Mouse (Mus musculus) hindbrain, postnatal 0 days (tissue): ENCODE data around the gene Alk. TPM values are rescaled to one million over a fixed set of nuclear protein-coding genes. Genes with fewer than 3 reads are reported as not detected.

ENCODE experiments used
- ATAC-seq: fragments of 200-750 bp; cut with Nextera tagmentation; 2 replicates; pipeline ENCODE4 v1.8.0; 2017; ENCODE audit warnings: mild to moderate bottlenecking, moderate TSS enrichment, moderate library complexity
- DNase-seq: peaks from one replicate; pipeline ENCODE4 v3.0.0-alpha.2; 2015; ENCODE audit warnings: low spot score
- H3K27ac ChIP-seq: fragments of 300-500 bp; sonication (generic); 2 replicates; pipeline ENCODE4 v1.5.1; 2014; ENCODE audit warnings: mild to moderate bottlenecking
- H3K27me3 ChIP-seq: fragments of 300-500 bp; sonication (generic); 2 replicates; pipeline ENCODE4 v1.6.1; 2014; ENCODE audit warnings: low read length, mixed read lengths; ENCODE audit not compliant: insufficient read depth
- H3K36me3 ChIP-seq: fragments of 300-500 bp; sonication (generic); 2 replicates; pipeline ENCODE4 v1.6.1; 2014; ENCODE audit warnings: low read length, mixed read lengths; ENCODE audit not compliant: insufficient read depth
- H3K4me1 ChIP-seq: fragments of 300-500 bp; sonication (generic); 2 replicates; pipeline ENCODE4 v1.6.1; 2014; ENCODE audit warnings: antibody characterized with exemption, low read length, mixed read lengths; ENCODE audit not compliant: insufficient read depth
- H3K4me2 ChIP-seq: fragments of 300-500 bp; sonication (generic); 2 replicates; pipeline ENCODE4 v1.6.1; 2014; ENCODE audit warnings: low read depth, mild to moderate bottlenecking, low read length, moderate library complexity, mixed read lengths
- H3K4me3 ChIP-seq: fragments of 300-500 bp; sonication (generic); 2 replicates; pipeline ENCODE4 v1.5.1; 2014; ENCODE audit warnings: low read length
- H3K9ac ChIP-seq: fragments of 300-500 bp; sonication (generic); replicated peaks from 2 replicates; pipeline ENCODE4 v1.6.1; 2014; ENCODE audit warnings: mild to moderate bottlenecking, low read length, moderate library complexity, mixed read lengths
- H3K9me3 ChIP-seq: fragments of 300-500 bp; sonication (generic); 2 replicates; pipeline ENCODE4 v1.6.1; 2016; ENCODE audit warnings: low read length, mixed read lengths
- CTCF ChIP-seq: IDR thresholded peaks from 2 replicates; pipeline ENCODE4 v1.5.1; 2016; ENCODE audit warnings: antibody characterized with exemption, control low read depth, low read depth
- WGBS: fragments of 180-500 bp; shearing (Covaris S2); extraction: QIAGEN DNeasy Blood & Tissue Kit; methylation state at CpG from one replicate; pipeline ENCODE4 v1.1.7; 2014; 5-methylcytosine and 5-hydroxymethylcytosine counted together
- polyA plus RNA-seq: library from polyadenylated mRNA; unstranded; fragments of >200 nt; fragmentation: Nextera tagmentation; extraction: Ambion mirVana; gene quantifications from 2 replicates; pipeline ENCODE4 v1.2.1, GENCODE M21; 2015
- total RNA-seq: library from RNA; depleted of rRNA; stranded (reverse); fragments of >200 nt; gene quantifications from 2 replicates; pipeline ENCODE4 v1.2.3, GENCODE M21; 2014

Gene Alk
- total and polyA plus RNA-seq, 2 experiments from 2014 or later = 3.4 to 17.1 TPM

GRCm38 (mm10) chr17:72242036-72242435 lies 362.4 kb downstream of the Alk start:
- H3K27me3 ChIP-seq = no peaks in the 10 kb centered on the region
- no peak overlapping the region for H3K4me3 ChIP-seq
- H3K4me2 ChIP-seq = no peak overlapping the region
- H3K27ac ChIP-seq = no peak overlapping the region
- DNase-seq (peak; percentile 40), ATAC-seq (no peak)
- H3K4me1 ChIP-seq = no peaks in the 10 kb centered on the region; the same call in 1 of the 2 replicates
- H3K36me3 ChIP-seq = no peaks in the 10 kb centered on the region
- H3K9ac ChIP-seq = no peak overlapping the region
- H3K9me3 ChIP-seq = no peaks in the 10 kb centered on the region
- peak; percentile 83 for TF ChIP-seq CTCF
- WGBS = 42% methylated on average over 4 of the region's 4 CpGs

DNA sequence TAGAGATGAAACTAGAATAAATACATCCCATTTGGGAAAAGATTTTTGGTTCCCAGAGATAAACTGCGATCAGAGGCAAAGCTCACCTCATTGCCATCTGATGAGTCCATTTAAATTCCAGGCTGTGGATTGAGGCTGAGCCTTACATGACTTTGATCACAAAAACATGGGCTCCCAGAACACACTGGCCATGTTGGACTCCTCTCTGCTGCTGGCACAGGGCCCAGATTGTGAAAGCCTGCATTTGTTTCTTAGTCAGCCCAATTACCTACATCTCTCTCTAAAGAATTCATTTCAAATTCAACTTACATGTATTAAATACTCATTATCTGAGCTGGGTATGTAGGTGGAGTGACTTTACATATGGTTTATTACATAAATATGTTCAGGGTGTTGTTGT lies 367.1 kb downstream of the Alk start:
- no peak overlapping the region for H3K4me3 ChIP-seq
- 43% methylated on average over 1 of the region's 1 CpGs for WGBS
- H3K27ac ChIP-seq = no peak overlapping the region
- no peaks in the 10 kb centered on the region for H3K27me3 ChIP-seq
- no peaks in the 10 kb centered on the region; the same call in 1 of the 2 replicates for H3K4me1 ChIP-seq
- H3K4me2 ChIP-seq = no peak overlapping the region
- H3K9ac ChIP-seq = no peak overlapping the region
- H3K36me3 ChIP-seq = no peaks in the 10 kb centered on the region
- ATAC-seq (no peak), DNase-seq (peak; percentile 71)
- no peak for TF ChIP-seq CTCF
- no peaks in the 10 kb centered on the region for H3K9me3 ChIP-seq

DNA sequence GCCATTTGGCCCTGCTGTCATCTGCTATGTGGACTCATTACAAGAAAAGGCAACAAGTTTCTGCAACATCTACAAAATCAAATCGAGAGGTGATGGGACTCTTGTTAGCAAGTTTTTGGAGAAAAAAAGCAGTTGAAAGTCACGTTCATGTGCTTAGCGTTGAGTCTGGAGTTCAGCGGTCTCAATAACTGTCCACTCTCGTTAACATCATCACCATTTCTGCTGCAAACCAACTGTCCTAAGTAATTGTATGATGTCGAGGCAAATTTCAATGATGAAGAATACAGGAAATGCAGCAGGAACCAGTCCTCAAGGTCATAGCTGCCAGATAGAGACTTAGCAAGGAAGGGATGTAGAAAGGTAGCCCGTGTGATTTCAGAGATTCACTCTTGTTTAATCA lies 373.5 kb downstream of the Alk start:
- Histone ChIP-seq H3K9ac (no peak overlapping the region), H3K4me2 (no peak overlapping the region), H3K9me3 (no peaks in the 10 kb centered on the region), H3K27ac (no peak overlapping the region), H3K4me1 (no peaks in the 10 kb centered on the region), H3K36me3 (no peaks in the 10 kb centered on the region), H3K4me3 (no peak overlapping the region), H3K27me3 (no peaks in the 10 kb centered on the region)
- ATAC-seq (no peak), DNase-seq (no peak)
- WGBS = 83% methylated on average over 7 of the region's 7 CpGs
- no peak for TF ChIP-seq CTCF

- H3K9ac ChIP-seq = no peak overlapping the region
- no peaks in the 10 kb centered on the region for H3K27me3 ChIP-seq
- H3K36me3 ChIP-seq = no peaks in the 10 kb centered on the region
- H3K4me2 ChIP-seq = no peak overlapping the region
- no peak for TF ChIP-seq CTCF
- ATAC-seq (no peak), DNase-seq (no peak)
- H3K27ac ChIP-seq = no peak overlapping the region
- no peak overlapping the region for H3K4me3 ChIP-seq
- H3K9me3 ChIP-seq = no peaks in the 10 kb centered on the region
- H3K4me1 ChIP-seq = no peaks in the 10 kb centered on the region
- 93% methylated on average over 3 of the region's 3 CpGs for WGBS
Observed at GRCm38 (mm10) chr17:72218816-72219215, 385.6 kb downstream of the Alk start.

- Histone ChIP-seq H3K27me3 (no peaks in the 10 kb centered on the region), H3K9me3 (no peaks in the 10 kb centered on the region), H3K36me3 (no peaks in the 10 kb centered on the region), H3K9ac (no peak overlapping the region), H3K4me3 (no peak overlapping the region), H3K27ac (no peak overlapping the region), H3K4me1 (peaks cover 9% of the 10 kb centered on the region; the same call in 1 of the 2 replicates), H3K4me2 (no peak overlapping the region)
- TF ChIP-seq CTCF = no peak
- DNase-seq (peak; percentile 63), ATAC-seq (no peak)
- 33% methylated on average over 6 of the region's 6 CpGs for WGBS
Observed at GRCm38 (mm10) chr17:72197576-72197975, 406.9 kb downstream of the Alk start.

- DNase-seq (peak; percentile 76), ATAC-seq (peak; percentile 89)
- Histone ChIP-seq H3K4me2 (no peak overlapping the region), H3K9me3 (no peaks in the 10 kb centered on the region), H3K4me3 (no peak overlapping the region), H3K4me1 (peaks cover 9% of the 10 kb centered on the region; the same call in 1 of the 2 replicates), H3K27me3 (no peaks in the 10 kb centered on the region), H3K9ac (no peak overlapping the region), H3K27ac (peak overlapping the region; percentile 37; the same call in 1 of the 2 replicates), H3K36me3 (no peaks in the 10 kb centered on the region)
- TF ChIP-seq CTCF = no peak
- WGBS = 20% methylated on average over 12 of the region's 12 CpGs
Observed at GRCm38 (mm10) chr17:72194976-72195650, 409.3 kb downstream of the Alk start.

GRCm38 (mm10) chr17:72190536-72190935 lies 413.9 kb downstream of the Alk start:
- no peak for DNase-seq
- no peak for ATAC-seq

More at GRCm38 (mm10) chr17:72190536-72190935, 413.9 kb downstream of the Alk start:
- Histone ChIP-seq H3K27me3 (no peaks in the 10 kb centered on the region), H3K4me2 (no peak overlapping the region), H3K4me1 (0 out of 2 replicates have a peak, but pooled peaks cover 3% of the 10 kb centered on the region), H3K36me3 (no peaks in the 10 kb centered on the region), H3K9me3 (no peaks in the 10 kb centered on the region), H3K4me3 (no peak overlapping the region), H3K27ac (no peak overlapping the region), H3K9ac (no peak overlapping the region)
- WGBS = 82% methylated on average over 8 of the region's 8 CpGs
- no peak for TF ChIP-seq CTCF
